Mouse (Mus musculus) liver, postnatal 0 days (tissue): ENCODE measurements at regions not wholly inside any gene's neighbourhood (a gene's known extent, or its start where the extent isn't known, plus 50 kb on each side); places are given as distances from the start of the nearest gene placed in this dataset.

Experiments used
- CTCF ChIP-seq: sonication (generic); IDR thresholded peaks from 2 replicates; pipeline ENCODE4 v1.5.1; 2016; ENCODE audit warnings: antibody characterized with exemption, low read depth
- EP300 ChIP-seq: IDR thresholded peaks from 2 replicates; pipeline ENCODE4 v1.6.1; 2016; ENCODE audit warnings: antibody characterized with exemption, low read depth, mild to moderate bottlenecking

DNA sequence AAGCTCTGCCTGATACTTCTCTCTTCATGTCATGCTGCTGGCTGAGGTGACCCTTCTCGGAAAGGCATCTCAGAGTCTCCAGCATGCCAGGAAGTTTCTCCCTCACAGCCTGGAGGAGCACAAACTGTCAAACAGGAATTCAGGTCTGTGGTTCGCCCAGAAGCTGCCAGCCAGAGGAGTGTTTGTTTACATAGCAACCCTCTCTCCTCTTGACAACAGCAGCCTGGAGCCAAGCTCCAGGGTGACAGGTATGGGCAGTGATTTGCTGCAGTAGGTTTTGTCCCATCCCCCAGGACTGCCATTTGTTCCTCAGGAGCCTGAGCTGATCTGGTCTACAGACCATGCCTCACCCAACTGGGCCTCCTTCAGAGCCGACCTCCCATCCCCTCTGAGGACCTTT, 995.4 kb downstream of the 4930447A16Rik start:
- TF ChIP-seq CTCF: no peak
- TF ChIP-seq EP300: no peak
